Mouse (Mus musculus) lung, postnatal 0 days (tissue): ENCODE data around the gene E2f4. TPM values are rescaled to one million over a fixed set of nuclear protein-coding genes. Genes with fewer than 3 reads are reported as not detected.

Experiments
- ATAC-seq: fragments of 200-750 bp; cut with Nextera tagmentation; 2 replicates; pipeline ENCODE4 v1.8.0; 2017; ENCODE audit warnings: moderate library complexity
- DNase-seq: peaks from one replicate; pipeline ENCODE4 v3.0.0-alpha.2; 2016; ENCODE audit warnings: low spot score
- H3K27ac ChIP-seq: fragments of 300-500 bp; sonication (generic); 2 replicates; pipeline ENCODE4 v1.5.1; 2014; ENCODE audit warnings: antibody characterized with exemption, mild to moderate bottlenecking, low read length, mixed read lengths
- H3K27me3 ChIP-seq: fragments of 300-500 bp; sonication (generic); replicated peaks from 2 replicates; pipeline ENCODE4 v1.6.1; 2014; ENCODE audit warnings: low read length, mixed read lengths; ENCODE audit not compliant: insufficient read depth
- H3K36me3 ChIP-seq: fragments of 300-500 bp; sonication (generic); 2 replicates; pipeline ENCODE4 v1.6.1; 2014; ENCODE audit warnings: low read length, mixed read lengths; ENCODE audit not compliant: insufficient read depth
- H3K4me1 ChIP-seq: fragments of 300-500 bp; sonication (generic); 2 replicates; pipeline ENCODE4 v1.6.1; 2014; ENCODE audit warnings: antibody characterized with exemption, low read depth, low read length, mixed read lengths; ENCODE audit not compliant: insufficient read depth
- H3K4me2 ChIP-seq: fragments of 300-500 bp; sonication (generic); replicated peaks from 2 replicates; pipeline ENCODE4 v1.6.1; 2014; ENCODE audit warnings: low read depth, mild to moderate bottlenecking, low read length, moderate library complexity, mixed read lengths
- H3K4me3 ChIP-seq: fragments of 300-500 bp; sonication (generic); 2 replicates; pipeline ENCODE4 v1.5.1; 2014; ENCODE audit warnings: low read depth, low read length
- H3K9ac ChIP-seq: fragments of 300-500 bp; sonication (generic); replicated peaks from 2 replicates; pipeline ENCODE4 v1.6.1; 2014; ENCODE audit warnings: low read depth, mild to moderate bottlenecking
- H3K9me3 ChIP-seq: fragments of 300-500 bp; sonication (generic); 2 replicates; pipeline ENCODE4 v1.6.1; 2016; ENCODE audit warnings: low read length, mixed read lengths
- CTCF ChIP-seq: IDR thresholded peaks from 2 replicates; pipeline ENCODE4 v1.5.1; 2016; ENCODE audit warnings: antibody characterized with exemption, mild to moderate bottlenecking
- EP300 ChIP-seq: IDR thresholded peaks from 2 replicates; pipeline ENCODE4 v1.6.1; 2016; ENCODE audit warnings: antibody characterized with exemption, mild to moderate bottlenecking, control low read depth
- WGBS: fragments of 180-500 bp; shearing (Covaris S2); extraction: QIAGEN DNeasy Blood & Tissue Kit; methylation state at CpG from one replicate; pipeline ENCODE4 v1.1.7; 2014; 5-methylcytosine and 5-hydroxymethylcytosine counted together
- polyA plus RNA-seq: library from polyadenylated mRNA; unstranded; fragments of >200 nt; fragmentation: Nextera tagmentation; extraction: Ambion mirVana; gene quantifications from 2 replicates; pipeline ENCODE4 v1.2.1, GENCODE M21; 2015

The E2f4 gene
- polyA plus RNA-seq, 1 experiment from 2014 or later = 32.7 TPM

DNA sequence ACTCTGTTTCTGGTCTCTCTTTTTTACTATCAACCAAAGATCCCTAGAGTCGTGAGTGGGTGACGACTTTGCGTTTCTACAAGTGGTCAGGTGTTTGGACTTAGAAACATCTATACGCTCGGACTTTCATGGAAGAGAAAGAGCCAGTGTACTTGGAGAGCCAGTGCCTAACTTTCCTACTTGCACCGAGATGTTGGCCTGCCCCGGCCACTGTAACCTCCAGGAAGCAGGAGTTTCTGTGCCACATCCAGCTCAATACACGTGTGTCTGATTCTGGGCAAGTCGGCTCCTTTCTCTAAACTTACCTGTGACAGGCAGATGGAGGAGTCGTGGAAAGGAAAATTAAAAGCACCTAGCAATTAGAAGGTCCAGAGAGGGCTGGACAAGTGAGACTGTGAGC is 21.6 kb upstream of the E2f4 start, which contains the start of gene Nol3:
Gene Nol3, plus strand, starts transcription at position 301 of the 400 bp plus-strand sequence.
- Histone ChIP-seq H3K9ac (0 out of 2 replicates have a peak within 1 kb of the TSS, but pooled peaks have one; percentile 12), H3K4me2 (peak within 1 kb of the TSS; percentile 67), H3K9me3 (no peaks in the 10 kb centered on the region), H3K36me3 (no peaks in the 10 kb centered on the region), H3K27me3 (peaks cover 37% of the 10 kb centered on the region), H3K4me3 (peak within 1 kb of the TSS; percentile 35), H3K4me1 (no peaks in the 10 kb centered on the region; the same call in none of the 2 replicates), H3K27ac (no peak within 1 kb of the TSS)
- TF ChIP-seq EP300 = no peak
- TF ChIP-seq CTCF = no peak
- ATAC-seq (no peak), DNase-seq (no peak)
- 5% methylated on average over 10 of the region's 10 CpGs for WGBS

DNA sequence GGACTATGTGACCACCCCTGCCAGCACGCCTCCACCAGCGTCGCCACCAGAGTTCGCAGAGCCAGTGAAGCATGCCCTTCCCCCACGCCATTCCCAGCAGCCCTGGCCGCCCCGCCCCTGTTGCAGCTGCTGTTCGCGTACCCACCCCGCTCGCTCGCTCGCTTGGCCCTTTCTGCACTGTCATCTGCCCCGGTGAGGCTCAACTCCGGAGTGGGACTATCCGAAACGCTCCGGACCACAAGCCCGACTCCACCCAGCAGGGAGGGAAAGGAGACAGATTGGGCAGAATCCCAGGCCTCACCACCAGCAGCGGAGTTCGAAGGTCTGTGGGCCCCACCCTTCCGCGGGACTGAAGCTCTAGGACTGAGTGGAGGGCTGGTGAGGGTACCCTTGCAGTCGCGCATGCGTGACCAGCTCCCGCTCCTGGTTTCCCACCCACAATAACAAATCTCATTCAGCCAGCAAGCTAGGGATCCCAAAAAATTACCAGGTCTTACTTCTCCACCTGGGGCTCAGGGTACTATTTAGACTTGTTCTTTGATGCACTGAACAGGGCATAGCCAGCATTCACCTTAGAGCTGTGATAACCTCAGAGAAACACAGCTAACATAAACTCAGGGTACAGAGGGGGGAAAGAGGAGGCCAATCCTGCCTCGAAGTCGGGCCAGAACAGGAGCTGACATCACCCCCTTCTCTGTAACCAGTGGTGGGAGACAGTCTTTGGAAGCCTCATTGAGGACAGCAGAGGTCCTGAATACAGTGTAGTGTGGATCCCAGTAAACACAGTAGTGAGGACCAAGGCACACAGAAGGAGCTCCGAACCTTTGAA is 21.0 kb upstream of the E2f4 start:
- TF ChIP-seq EP300 (no peak), CTCF (0 out of 2 replicates have a peak, but pooled peaks have one; percentile 5)
- H3K4me3 ChIP-seq = peak overlapping the region; percentile 35
- peak overlapping the region; percentile 67 for H3K4me2 ChIP-seq
- H3K27ac ChIP-seq = no peak overlapping the region
- no peaks in the 10 kb centered on the region for H3K9me3 ChIP-seq
- no peaks in the 10 kb centered on the region for H3K36me3 ChIP-seq
- H3K4me1 ChIP-seq = no peaks in the 10 kb centered on the region; the same call in none of the 2 replicates
- ATAC-seq = peak; percentile 46
- WGBS = 4% methylated on average over 30 of the region's 30 CpGs
- H3K27me3 ChIP-seq = peaks cover 31% of the 10 kb centered on the region
- H3K9ac ChIP-seq = 0 out of 2 replicates have a peak overlapping the region, but pooled peaks have one; percentile 12
- DNase-seq = peak; percentile 69

GRCm38 (mm10) chr8:105278911-105279334 is 18.5 kb upstream of the E2f4 start:
- TF ChIP-seq CTCF (peak; percentile 64), EP300 (no peak)
- H3K9me3 ChIP-seq = no peaks in the 10 kb centered on the region
- no peak overlapping the region for H3K9ac ChIP-seq
- ATAC-seq = peak; percentile 77
- peak overlapping the region; percentile 44 for H3K4me2 ChIP-seq
- H3K36me3 ChIP-seq = no peaks in the 10 kb centered on the region
- H3K4me1 ChIP-seq = no peaks in the 10 kb centered on the region; the same call in none of the 2 replicates
- H3K4me3 ChIP-seq = no peak overlapping the region; the same call in 1 of the 2 replicates
- H3K27me3 ChIP-seq = peaks cover 18% of the 10 kb centered on the region
- no peak overlapping the region for H3K27ac ChIP-seq
- DNase-seq = peak; percentile 87
- WGBS = 5% methylated on average over 28 of the region's 28 CpGs

GRCm38 (mm10) chr8:105280567-105280966 is 16.9 kb upstream of the E2f4 start:
- H3K27me3 ChIP-seq = peaks cover 11% of the 10 kb centered on the region; the same call in 1 of the 2 replicates
- WGBS = 79% methylated on average over 3 of the region's 3 CpGs
- no peaks in the 10 kb centered on the region for H3K36me3 ChIP-seq
- H3K27ac ChIP-seq = no peak overlapping the region
- DNase-seq = no peak
- TF ChIP-seq CTCF (no peak), EP300 (no peak)
- H3K4me3 ChIP-seq = no peak overlapping the region
- no peak overlapping the region for H3K4me2 ChIP-seq
- no peak for ATAC-seq
- no peak overlapping the region for H3K9ac ChIP-seq
- H3K9me3 ChIP-seq = no peaks in the 10 kb centered on the region
- no peaks in the 10 kb centered on the region; the same call in none of the 2 replicates for H3K4me1 ChIP-seq

DNA sequence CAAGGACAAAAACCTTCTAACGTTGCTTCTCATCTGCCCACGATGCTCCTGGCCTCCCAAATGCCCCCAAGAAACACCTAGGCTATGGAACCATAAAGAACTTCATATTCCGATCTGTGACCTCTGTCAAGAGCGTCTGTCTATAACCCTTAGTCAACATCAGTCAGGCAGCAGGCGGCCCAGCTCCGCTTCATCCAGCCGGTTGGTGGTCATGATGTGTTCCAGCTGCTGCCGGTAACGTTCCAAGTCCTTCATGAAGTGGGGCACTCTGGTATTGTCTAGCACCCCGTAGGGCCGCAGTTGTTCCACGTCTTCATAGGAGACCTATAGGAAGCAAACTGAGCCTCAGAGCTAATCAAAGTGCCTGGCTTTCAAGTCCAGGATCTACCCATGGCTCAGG is 15.6 kb upstream of the E2f4 start:
- peak; percentile 46; the same call in 1 of the 2 replicates for ATAC-seq
- TF ChIP-seq EP300 = no peak
- TF ChIP-seq CTCF = no peak
- Histone ChIP-seq H3K36me3 (no peaks in the 10 kb centered on the region), H3K4me1 (no peaks in the 10 kb centered on the region; the same call in none of the 2 replicates), H3K9ac (no peak overlapping the region), H3K4me2 (no peak overlapping the region), H3K27me3 (peaks cover 11% of the 10 kb centered on the region; the same call in 1 of the 2 replicates), H3K4me3 (no peak overlapping the region), H3K27ac (no peak overlapping the region), H3K9me3 (no peaks in the 10 kb centered on the region)
- peak; percentile 56 for DNase-seq
- WGBS = 61% methylated on average over 12 of the region's 12 CpGs

- no peak overlapping the region for H3K4me3 ChIP-seq
- H3K27ac ChIP-seq = no peak overlapping the region
- no peaks in the 10 kb centered on the region; the same call in 1 of the 2 replicates for H3K4me1 ChIP-seq
- no peaks in the 10 kb centered on the region for H3K9me3 ChIP-seq
- H3K27me3 ChIP-seq = peaks cover 11% of the 10 kb centered on the region; the same call in 1 of the 2 replicates
- H3K36me3 ChIP-seq = no peaks in the 10 kb centered on the region
- ATAC-seq = no peak
- 84% methylated on average over 4 of the region's 4 CpGs for WGBS
- H3K4me2 ChIP-seq = no peak overlapping the region
- H3K9ac ChIP-seq = no peak overlapping the region
- DNase-seq = no peak
- TF ChIP-seq CTCF = no peak
- TF ChIP-seq EP300 = no peak
Measured at GRCm38 (mm10) chr8:105282239-105282638, 15.2 kb upstream of the E2f4 start.
